Mouse (Mus musculus) intestine, embryonic 15.5 days (tissue): ENCODE data around the gene Zfp518a. TPM values are rescaled to one million over a fixed set of nuclear protein-coding genes. Genes with fewer than 3 reads are reported as not detected.

ENCODE experiments used
- ATAC-seq: fragments of 200-750 bp; cut with Nextera tagmentation; 2 replicates; pipeline ENCODE4 v1.8.0; 2017; ENCODE audit warnings: moderate TSS enrichment, moderate library complexity
- H3K27ac ChIP-seq: fragments of 300-500 bp; sonication (generic); 2 replicates; pipeline ENCODE4 v1.5.1; 2015; ENCODE audit warnings: mild to moderate bottlenecking, inconsistent platforms
- H3K27me3 ChIP-seq: fragments of 300-500 bp; sonication (generic); replicated peaks from 2 replicates; pipeline ENCODE4 v1.6.1; 2015; ENCODE audit warnings: inconsistent platforms
- H3K36me3 ChIP-seq: fragments of 300-500 bp; sonication (generic); 2 replicates; pipeline ENCODE4 v1.6.1; 2015; ENCODE audit warnings: inconsistent platforms
- H3K4me1 ChIP-seq: fragments of 300-500 bp; sonication (generic); replicated peaks from 2 replicates; pipeline ENCODE4 v1.6.1; 2015; ENCODE audit warnings: inconsistent platforms
- H3K4me2 ChIP-seq: fragments of 300-500 bp; sonication (generic); replicated peaks from 2 replicates; pipeline ENCODE4 v1.6.1; 2015; ENCODE audit warnings: mild to moderate bottlenecking, inconsistent platforms
- H3K4me3 ChIP-seq: fragments of 300-500 bp; sonication (generic); replicated peaks from 2 replicates; pipeline ENCODE4 v1.5.1; 2015; ENCODE audit warnings: inconsistent platforms
- H3K9ac ChIP-seq: fragments of 300-500 bp; sonication (generic); 2 replicates; pipeline ENCODE4 v1.6.1; 2015; ENCODE audit warnings: inconsistent platforms
- H3K9me3 ChIP-seq: fragments of 300-500 bp; sonication (generic); 2 replicates; pipeline ENCODE4 v1.6.1; 2016; ENCODE audit warnings: inconsistent platforms
- WGBS: fragments of 180-500 bp; shearing (Covaris S2); methylation state at CpG from one replicate; pipeline ENCODE4 v1.1.7; 2015; 5-methylcytosine and 5-hydroxymethylcytosine counted together
- polyA plus RNA-seq: library from polyadenylated mRNA; unstranded; fragments of >200 nt; fragmentation: Nextera tagmentation; extraction: Ambion mirVana; gene quantifications from 2 replicates; pipeline ENCODE4 v1.2.1, GENCODE M21; 2015

Gene Zfp518a
- polyA plus RNA-seq, 1 experiment from 2014 or later = 13.3 TPM

- H3K36me3 ChIP-seq = no peaks in the 10 kb centered on the region
- H3K27me3 ChIP-seq = no peaks in the 10 kb centered on the region
- no peak overlapping the region for H3K9ac ChIP-seq
- no peak overlapping the region for H3K4me3 ChIP-seq
- H3K27ac ChIP-seq = no peak overlapping the region
- no peaks in the 10 kb centered on the region for H3K4me1 ChIP-seq
- WGBS = 67% methylated on average over 9 of the region's 9 CpGs
- ATAC-seq = no peak
- H3K9me3 ChIP-seq = no peaks in the 10 kb centered on the region
- H3K4me2 ChIP-seq = no peak overlapping the region
Observed at GRCm38 (mm10) chr19:40931581-40932369, 37.3 kb downstream of the Zfp518a start.

- 48% methylated on average over 8 of the region's 8 CpGs for WGBS
- Histone ChIP-seq H3K4me2 (no peak overlapping the region), H3K4me1 (no peaks in the 10 kb centered on the region), H3K9ac (no peak overlapping the region), H3K4me3 (no peak overlapping the region), H3K27me3 (no peaks in the 10 kb centered on the region), H3K27ac (no peak overlapping the region), H3K36me3 (no peaks in the 10 kb centered on the region), H3K9me3 (no peaks in the 10 kb centered on the region)
- ATAC-seq = no peak
Observed at GRCm38 (mm10) chr19:40935376-40935775, 40.9 kb downstream of the Zfp518a start.

GRCm38 (mm10) chr19:40936038-40936437 lies 41.5 kb downstream of the Zfp518a start:
- H3K27ac ChIP-seq = no peak overlapping the region
- no peak overlapping the region for H3K4me3 ChIP-seq
- 59% methylated on average over 5 of the region's 5 CpGs for WGBS
- no peaks in the 10 kb centered on the region for H3K36me3 ChIP-seq
- H3K27me3 ChIP-seq = no peaks in the 10 kb centered on the region
- H3K9me3 ChIP-seq = no peaks in the 10 kb centered on the region
- no peak for ATAC-seq
- no peaks in the 10 kb centered on the region for H3K4me1 ChIP-seq
- H3K9ac ChIP-seq = no peak overlapping the region
- H3K4me2 ChIP-seq = no peak overlapping the region

GRCm38 (mm10) chr19:40943552-40943951 lies 49.0 kb downstream of the Zfp518a start:
- Histone ChIP-seq H3K9me3 (no peaks in the 10 kb centered on the region), H3K4me3 (no peak overlapping the region), H3K4me1 (no peaks in the 10 kb centered on the region), H3K27me3 (no peaks in the 10 kb centered on the region), H3K27ac (no peak overlapping the region), H3K4me2 (no peak overlapping the region), H3K36me3 (no peaks in the 10 kb centered on the region), H3K9ac (no peak overlapping the region)
- ATAC-seq = no peak
- WGBS = 81% methylated on average over 7 of the region's 7 CpGs

GRCm38 (mm10) chr19:40946937-40947577 lies 52.6 kb downstream of the Zfp518a start:
- no peak overlapping the region for H3K4me2 ChIP-seq
- H3K27me3 ChIP-seq = no peaks in the 10 kb centered on the region
- no peak overlapping the region for H3K9ac ChIP-seq
- ATAC-seq = no peak
- H3K27ac ChIP-seq = no peak overlapping the region
- no peak overlapping the region for H3K4me3 ChIP-seq
- H3K4me1 ChIP-seq = no peaks in the 10 kb centered on the region
- H3K36me3 ChIP-seq = no peaks in the 10 kb centered on the region
- no peaks in the 10 kb centered on the region for H3K9me3 ChIP-seq
- WGBS = 82% methylated on average over 4 of the region's 4 CpGs

- 41% methylated on average over 1 of the region's 1 CpGs for WGBS
- no peak for ATAC-seq
- Histone ChIP-seq H3K27ac (no peak overlapping the region), H3K9me3 (no peaks in the 10 kb centered on the region), H3K27me3 (no peaks in the 10 kb centered on the region), H3K4me3 (no peak overlapping the region), H3K9ac (no peak overlapping the region), H3K4me2 (no peak overlapping the region), H3K4me1 (no peaks in the 10 kb centered on the region), H3K36me3 (no peaks in the 10 kb centered on the region)
Observed at GRCm38 (mm10) chr19:40958981-40959380, 64.5 kb downstream of the Zfp518a start.

GRCm38 (mm10) chr19:40962988-40963387 lies 68.5 kb downstream of the Zfp518a start:
- Histone ChIP-seq H3K27me3 (no peaks in the 10 kb centered on the region), H3K4me3 (no peak overlapping the region), H3K9ac (no peak overlapping the region), H3K27ac (no peak overlapping the region), H3K4me2 (no peak overlapping the region), H3K36me3 (no peaks in the 10 kb centered on the region), H3K4me1 (no peaks in the 10 kb centered on the region), H3K9me3 (no peaks in the 10 kb centered on the region)
- ATAC-seq = no peak
- 48% methylated on average over 12 of the region's 12 CpGs for WGBS

- ATAC-seq = peak; percentile 66
- no peaks in the 10 kb centered on the region for H3K4me1 ChIP-seq
Observed at GRCm38 (mm10) chr19:40964367-40964891, 69.9 kb downstream of the Zfp518a start.

GRCm38 (mm10) chr19:40964936-40965850 lies 70.7 kb downstream of the Zfp518a start:
- 63% methylated on average over 6 of the region's 6 CpGs for WGBS
- Histone ChIP-seq H3K9me3 (no peaks in the 10 kb centered on the region), H3K27me3 (no peaks in the 10 kb centered on the region), H3K36me3 (no peaks in the 10 kb centered on the region), H3K4me2 (no peak overlapping the region), H3K4me1 (no peaks in the 10 kb centered on the region), H3K4me3 (no peak overlapping the region), H3K9ac (no peak overlapping the region), H3K27ac (0 out of 2 replicates have a peak overlapping the region, but pooled peaks have one; percentile 0)
- ATAC-seq = 0 out of 2 replicates have a peak, but pooled peaks have one; percentile 23

More at GRCm38 (mm10) chr19:40964367-40964891, 69.9 kb downstream of the Zfp518a start:
- 0 out of 2 replicates have a peak overlapping the region, but pooled peaks have one; percentile 0 for H3K27ac ChIP-seq
- 57% methylated on average over 3 of the region's 3 CpGs for WGBS
- no peaks in the 10 kb centered on the region for H3K27me3 ChIP-seq
- no peaks in the 10 kb centered on the region for H3K9me3 ChIP-seq
- no peaks in the 10 kb centered on the region for H3K36me3 ChIP-seq
- no peak overlapping the region for H3K9ac ChIP-seq
- no peak overlapping the region for H3K4me3 ChIP-seq
- no peak overlapping the region for H3K4me2 ChIP-seq
